Mouse (Mus musculus): ENCODE data around the gene Gm49320. TPM values are rescaled to one million over a fixed set of nuclear protein-coding genes. Genes with fewer than 3 reads are reported as not detected.
A peak's percentile ranks its signal among the peaks of the same experiment; 100 is the strongest.

Gm49320 gene
- polyA plus RNA-seq, 1 experiment from 2014 or later, result 0.34 TPM

GRCm38 (mm10) chr8:4230612-4231351, 7.9 kb upstream of the Gm49320 start:
- H3K4me1 ChIP-seq (replicated peaks), result peaks cover 4% of the 10 kb centered on the region; the same call in 1 of the 2 replicates
- no peaks in the 10 kb centered on the region for H3K36me3 ChIP-seq
- no peak overlapping the region for H3K27ac ChIP-seq
- 51% methylated on average over 10 of the region's 10 CpGs for WGBS
- H3K4me3 ChIP-seq (replicated peaks), result no peak overlapping the region
- H3K9me3 ChIP-seq, result no peaks in the 10 kb centered on the region
- H3K9ac ChIP-seq, result no peak overlapping the region
- ATAC-seq, result peak; percentile 71
- no peaks in the 10 kb centered on the region; the same call in 1 of the 2 replicates for H3K27me3 ChIP-seq (replicated peaks)
- H3K4me2 ChIP-seq (replicated peaks), result no peak overlapping the region

DNA sequence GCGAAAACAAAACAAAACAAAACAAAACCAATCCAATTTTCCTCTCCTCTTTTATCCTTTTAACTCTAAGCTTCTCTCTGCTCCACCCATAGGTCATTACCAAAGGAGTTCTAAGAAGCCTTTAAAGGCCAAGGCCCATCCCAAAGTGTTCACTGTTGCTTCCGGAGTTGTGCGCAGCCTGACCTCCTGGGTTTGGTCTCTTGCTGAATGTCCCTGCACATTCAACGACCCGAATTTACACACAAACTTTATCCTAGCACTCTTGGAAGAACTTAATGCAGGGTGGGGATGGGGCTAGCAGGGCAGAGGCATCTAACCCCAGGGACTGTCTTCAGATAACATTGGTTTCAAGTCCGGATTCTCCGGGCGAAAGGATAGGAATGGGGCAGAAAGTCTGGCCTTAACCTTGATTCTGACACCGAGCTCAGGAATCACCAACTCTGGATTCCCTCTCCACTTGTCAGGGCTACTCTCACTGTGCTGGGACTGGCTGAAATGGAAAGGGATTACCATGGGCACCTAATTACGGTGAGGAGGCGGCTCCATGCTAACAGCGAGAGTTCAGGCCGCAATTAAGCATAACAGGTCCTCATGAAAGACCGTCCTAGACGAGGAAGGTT, 741 bp upstream of the Gm49320 start:
- H3K4me3 ChIP-seq (replicated peaks), result peak overlapping the region; percentile 67
- peak overlapping the region; percentile 72 for H3K4me2 ChIP-seq (replicated peaks)
- no peaks in the 10 kb centered on the region for H3K27me3 ChIP-seq (replicated peaks)
- peak overlapping the region; percentile 89 for H3K27ac ChIP-seq
- H3K4me1 ChIP-seq (replicated peaks), result peaks cover 22% of the 10 kb centered on the region
- 20% methylated on average over 15 of the region's 15 CpGs for WGBS
- peak overlapping the region; percentile 61 for H3K9ac ChIP-seq
- H3K9me3 ChIP-seq, result no peaks in the 10 kb centered on the region
- ATAC-seq, result peak; percentile 0; the same call in 1 of the 2 replicates
- peaks cover 12% of the 10 kb centered on the region for H3K36me3 ChIP-seq

DNA sequence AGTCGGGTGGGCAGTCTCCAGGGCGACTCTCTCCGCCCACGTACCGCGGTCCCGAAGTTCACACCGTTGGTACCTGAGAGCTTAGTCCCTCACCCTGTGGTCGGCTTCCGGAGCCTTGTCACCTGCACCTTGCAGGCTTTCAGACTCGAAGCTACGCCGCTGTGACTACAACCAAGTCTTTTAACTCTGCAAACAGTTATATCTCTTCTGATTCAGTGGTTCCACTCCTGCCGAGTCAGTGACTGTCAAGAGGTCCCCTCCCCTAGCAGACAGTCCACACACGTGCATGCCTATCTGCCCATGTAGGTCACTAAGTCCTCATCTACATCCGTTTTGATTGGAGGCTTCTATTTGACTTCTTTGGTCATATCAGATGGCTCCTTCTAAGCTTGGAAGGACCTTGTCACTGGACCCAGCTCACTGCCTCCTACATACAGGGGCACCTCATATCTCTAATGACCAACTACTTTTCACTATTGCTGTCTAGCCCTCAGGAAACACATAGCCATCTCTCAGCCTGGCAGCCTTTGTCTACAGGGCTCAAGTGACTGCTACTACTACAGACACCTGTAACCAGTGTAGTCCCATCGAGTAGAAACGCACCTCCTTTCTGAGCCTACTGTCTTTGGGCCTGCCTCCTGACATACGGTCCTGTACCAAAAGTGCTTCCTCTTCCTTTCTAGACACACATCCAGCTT, 677 bp downstream of the Gm49320 start:
- H3K9me3 ChIP-seq, result no peaks in the 10 kb centered on the region
- H3K4me2 ChIP-seq (replicated peaks), result peak overlapping the region; percentile 79
- H3K9ac ChIP-seq, result peak overlapping the region; percentile 74
- no peaks in the 10 kb centered on the region for H3K27me3 ChIP-seq (replicated peaks)
- ATAC-seq, result peak; percentile 50
- H3K27ac ChIP-seq, result peak overlapping the region; percentile 93
- H3K4me1 ChIP-seq (replicated peaks), result peaks cover 22% of the 10 kb centered on the region
- H3K4me3 ChIP-seq (replicated peaks), result peak overlapping the region; percentile 67
- peaks cover 25% of the 10 kb centered on the region for H3K36me3 ChIP-seq
- WGBS, result 12% methylated on average over 19 of the region's 19 CpGs

GRCm38 (mm10) chr8:4245061-4245460, 6.4 kb downstream of the Gm49320 start:
- Histone ChIP-seq H3K9ac (no peak overlapping the region), H3K27me3 (replicated peaks) (no peaks in the 10 kb centered on the region), H3K4me2 (replicated peaks) (no peak overlapping the region), H3K9me3 (no peaks in the 10 kb centered on the region), H3K4me1 (replicated peaks) (peaks cover 23% of the 10 kb centered on the region), H3K4me3 (replicated peaks) (no peak overlapping the region), H3K36me3 (peaks cover 58% of the 10 kb centered on the region), H3K27ac (no peak overlapping the region)
- 90% methylated on average over 5 of the region's 5 CpGs for WGBS
- ATAC-seq, result no peak

GRCm38 (mm10) chr8:4245737-4246136, 7.1 kb downstream of the Gm49320 start:
- H3K27me3 ChIP-seq (replicated peaks), result no peaks in the 10 kb centered on the region

GRCm38 (mm10) chr8:4247241-4247640, 8.6 kb downstream of the Gm49320 start:
- peaks cover 52% of the 10 kb centered on the region for H3K36me3 ChIP-seq
- ATAC-seq, result no peak
- H3K27me3 ChIP-seq (replicated peaks), result no peaks in the 10 kb centered on the region
- H3K27ac ChIP-seq, result no peak overlapping the region
- H3K4me2 ChIP-seq (replicated peaks), result no peak overlapping the region
- WGBS, result 83% methylated on average over 8 of the region's 8 CpGs
- no peaks in the 10 kb centered on the region for H3K9me3 ChIP-seq
- no peak overlapping the region for H3K9ac ChIP-seq
- H3K4me1 ChIP-seq (replicated peaks), result peaks cover 14% of the 10 kb centered on the region
- no peak overlapping the region for H3K4me3 ChIP-seq (replicated peaks)

More at GRCm38 (mm10) chr8:4245737-4246136, 7.1 kb downstream of the Gm49320 start:
- Histone ChIP-seq H3K9me3 (no peaks in the 10 kb centered on the region), H3K4me2 (replicated peaks) (no peak overlapping the region), H3K27ac (no peak overlapping the region), H3K9ac (no peak overlapping the region), H3K4me3 (replicated peaks) (no peak overlapping the region), H3K36me3 (peaks cover 58% of the 10 kb centered on the region), H3K4me1 (replicated peaks) (peaks cover 21% of the 10 kb centered on the region)
- 87% methylated on average over 13 of the region's 13 CpGs for WGBS
- no peak for ATAC-seq

GRCm38 (mm10) chr8:4247951-4248540, 9.4 kb downstream of the Gm49320 start, which contains the start of gene Tgfbr3l:
Gene Tgfbr3l, plus strand, starts transcription at chr8:4248214.
- no peak for ATAC-seq
- WGBS, result 77% methylated on average over 15 of the region's 15 CpGs
- H3K4me2 ChIP-seq (replicated peaks), result peak within 1 kb of the TSS; percentile 14; the same call in 1 of the 2 replicates
- no peaks in the 10 kb centered on the region for H3K27me3 ChIP-seq (replicated peaks)
- H3K4me3 ChIP-seq (replicated peaks), result no peak within 1 kb of the TSS
- no peaks in the 10 kb centered on the region for H3K9me3 ChIP-seq
- H3K4me1 ChIP-seq (replicated peaks), result peaks cover 19% of the 10 kb centered on the region
- no peak within 1 kb of the TSS for H3K9ac ChIP-seq
- H3K27ac ChIP-seq, result 0 out of 2 replicates have a peak within 1 kb of the TSS, but pooled peaks have one; percentile 27
- H3K36me3 ChIP-seq, result peaks cover 46% of the 10 kb centered on the region

GRCm38 (mm10) chr8:4249213-4249612, 10.5 kb downstream of the Gm49320 start:
- H3K27ac ChIP-seq, result peak overlapping the region; percentile 27; the same call in 1 of the 2 replicates
- H3K9ac ChIP-seq, result no peak overlapping the region
- H3K9me3 ChIP-seq, result no peaks in the 10 kb centered on the region
- 20% methylated on average over 29 of the region's 29 CpGs for WGBS
- no peak overlapping the region for H3K4me3 ChIP-seq (replicated peaks)
- no peak for ATAC-seq
- peaks cover 34% of the 10 kb centered on the region for H3K36me3 ChIP-seq
- H3K4me1 ChIP-seq (replicated peaks), result peaks cover 23% of the 10 kb centered on the region
- H3K4me2 ChIP-seq (replicated peaks), result peak overlapping the region; percentile 14; the same call in 1 of the 2 replicates
- no peaks in the 10 kb centered on the region for H3K27me3 ChIP-seq (replicated peaks)

- 39% methylated on average over 26 of the region's 26 CpGs for WGBS
- H3K4me2 ChIP-seq (replicated peaks), result no peak overlapping the region
- no peaks in the 10 kb centered on the region for H3K27me3 ChIP-seq (replicated peaks)
- no peak overlapping the region for H3K9ac ChIP-seq
- H3K4me3 ChIP-seq (replicated peaks), result no peak overlapping the region
- H3K36me3 ChIP-seq, result peaks cover 33% of the 10 kb centered on the region
- peaks cover 23% of the 10 kb centered on the region for H3K4me1 ChIP-seq (replicated peaks)
- H3K9me3 ChIP-seq, result no peaks in the 10 kb centered on the region
- H3K27ac ChIP-seq, result no peak overlapping the region
- peak; percentile 18; the same call in 1 of the 2 replicates for ATAC-seq
Measured at GRCm38 (mm10) chr8:4250306-4250970, 11.8 kb downstream of the Gm49320 start.

DNA sequence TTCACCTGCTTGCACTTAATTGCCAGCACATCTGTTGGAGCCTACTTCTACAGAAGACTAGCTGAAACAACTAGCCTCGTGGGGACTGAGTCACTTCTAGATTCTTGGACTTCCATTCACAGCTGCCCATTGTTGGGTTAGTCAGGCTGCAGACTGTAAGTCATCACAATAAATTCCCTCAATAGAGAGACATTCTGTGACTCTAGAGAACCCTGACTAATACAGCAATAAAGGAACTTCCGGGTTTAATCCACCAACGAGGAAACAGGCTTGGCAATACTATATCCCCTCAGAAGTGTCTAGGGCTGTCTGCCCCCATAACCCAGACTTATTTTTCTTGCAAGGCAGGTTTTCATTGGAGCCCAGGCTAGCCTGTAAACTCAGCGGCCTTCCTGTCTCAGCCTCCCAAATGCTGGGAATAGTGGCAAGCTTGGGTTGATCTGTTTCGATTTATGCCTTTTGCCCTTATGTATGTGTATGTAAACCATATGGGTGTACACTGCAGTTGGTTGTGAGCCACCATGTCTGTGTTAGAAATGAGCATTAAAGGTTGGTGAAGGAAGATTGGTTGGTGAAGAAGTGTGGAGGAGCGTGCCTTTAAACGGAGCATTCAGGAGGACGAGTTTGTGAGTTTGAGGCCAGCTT, 13.6 kb downstream of the Gm49320 start:
- H3K4me3 ChIP-seq (replicated peaks), result peak overlapping the region; percentile 99
- no peaks in the 10 kb centered on the region for H3K9me3 ChIP-seq
- WGBS, result 45% methylated on average over 8 of the region's 8 CpGs
- H3K9ac ChIP-seq, result peak overlapping the region; percentile 98; the same call in 1 of the 2 replicates
- H3K27ac ChIP-seq, result peak overlapping the region; percentile 28; the same call in 1 of the 2 replicates
- no peaks in the 10 kb centered on the region for H3K27me3 ChIP-seq (replicated peaks)
- peaks cover 22% of the 10 kb centered on the region for H3K36me3 ChIP-seq
- peak overlapping the region; percentile 77 for H3K4me2 ChIP-seq (replicated peaks)
- peaks cover 27% of the 10 kb centered on the region for H3K4me1 ChIP-seq (replicated peaks)
- 0 out of 2 replicates have a peak, but pooled peaks have one; percentile 0 for ATAC-seq

Data from intestine, embryonic 15.5 days (tissue).